Mouse (Mus musculus): ENCODE measurements around the gene Helz.

- no peak for TF ChIP-seq CTCF (IDR thresholded peaks at IDR 0.05; ENCODE audit: low read depth)
- no peak for TF ChIP-seq EP300 (IDR thresholded peaks at IDR 0.05; ENCODE audit: low read depth)
These were observed 33.1 kb downstream of the Helz start for GRCm38 (mm10) chr11:107580786-107581185.
